Mouse (Mus musculus): ENCODE results near the gene Maml1. TPM values are rescaled to one million over a fixed set of nuclear protein-coding genes. Genes with fewer than 3 reads are reported as not detected.

Maml1 gene
- polyA plus RNA-seq, 1 experiment: 10.9 TPM

DNA sequence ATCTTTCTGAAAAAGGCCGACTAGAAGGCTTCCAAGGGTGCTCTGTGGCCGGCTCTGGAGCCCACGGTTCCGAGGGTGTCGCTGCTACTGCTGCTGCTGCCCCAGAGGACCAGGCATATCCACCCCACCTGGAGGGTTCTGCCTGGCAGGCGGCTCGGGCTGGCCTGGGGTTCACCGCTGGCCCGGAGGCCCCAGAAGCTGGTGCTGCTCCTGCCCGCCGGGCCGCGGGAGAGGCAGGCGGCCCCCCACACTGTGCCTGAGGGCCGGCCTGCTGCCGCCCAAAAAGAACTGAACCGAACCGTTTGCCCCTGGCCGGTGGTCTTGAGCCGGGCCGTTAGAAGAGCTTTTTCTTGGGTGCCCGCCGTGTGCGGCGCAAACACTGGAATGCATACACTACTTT is 57.5 kb downstream of the Maml1 start:
- Histone ChIP-seq H3K4me3 (ENCODE audit: insufficient read depth, low read depth, low read length) (no peak overlapping the region), H3K27me3 (replicated peaks; ENCODE audit: control insufficient read depth, insufficient read depth, low read length) (no peaks in the 10 kb centered on the region), H3K27ac (ENCODE audit: insufficient read depth, low read depth, low read length) (no peak overlapping the region), H3K36me3 (ENCODE audit: control insufficient read depth, insufficient read depth, low read length) (peaks cover 3% of the 10 kb centered on the region; the same call in 1 of the 2 replicates), H3K4me1 (ENCODE audit: control insufficient read depth, insufficient read depth, low read length) (no peaks in the 10 kb centered on the region; the same call in 1 of the 2 replicates)
- WGBS: 95% methylated on average over 25 of the region's 25 CpGs
- DNase-seq: no peak
- TF ChIP-seq POLR2A (IDR thresholded peaks at IDR 0.05; ENCODE audit: low read depth, low read length) (no peak), CTCF (conservative IDR thresholded peaks at IDR 0.05; ENCODE audit: insufficient read depth, insufficient read length, low read depth, low read length) (no peak)

DNA sequence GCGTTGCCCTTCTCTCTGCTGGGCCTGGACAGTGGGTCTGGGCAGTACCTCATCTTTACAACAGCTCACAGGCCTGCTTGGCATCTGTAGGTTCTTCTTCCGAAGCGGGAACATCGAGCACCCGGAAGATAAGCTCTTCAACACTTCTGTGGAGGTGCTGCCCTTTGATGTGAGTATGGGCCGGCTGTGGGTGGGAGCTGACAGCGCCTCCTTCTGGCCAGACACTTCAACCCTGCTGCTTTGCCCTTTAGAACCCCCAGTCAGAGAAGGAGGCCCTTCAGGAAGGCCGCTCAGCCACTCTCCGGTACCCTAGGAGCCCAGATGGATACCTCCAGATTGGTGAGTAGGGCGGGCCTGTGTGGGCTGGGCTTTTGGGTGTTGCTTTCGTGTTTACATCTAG is 58.1 kb downstream of the Maml1 start:
- H3K4me1 ChIP-seq (ENCODE audit: control insufficient read depth, insufficient read depth, low read length): peaks cover 4% of the 10 kb centered on the region
- peaks cover 3% of the 10 kb centered on the region; the same call in 1 of the 2 replicates for H3K36me3 ChIP-seq (ENCODE audit: control insufficient read depth, insufficient read depth, low read length)
- 89% methylated on average over 11 of the region's 11 CpGs for WGBS
- no peak for DNase-seq
- H3K27me3 ChIP-seq (replicated peaks; ENCODE audit: control insufficient read depth, insufficient read depth, low read length): no peaks in the 10 kb centered on the region
- no peak overlapping the region for H3K27ac ChIP-seq (ENCODE audit: insufficient read depth, low read depth, low read length)
- TF ChIP-seq CTCF (conservative IDR thresholded peaks at IDR 0.05; ENCODE audit: insufficient read depth, insufficient read length, low read depth, low read length) (peak; percentile 31; the same call in 1 of the 2 replicates), POLR2A (IDR thresholded peaks at IDR 0.05; ENCODE audit: low read depth, low read length) (no peak)
- no peak overlapping the region for H3K4me3 ChIP-seq (ENCODE audit: insufficient read depth, low read depth, low read length)

DNA sequence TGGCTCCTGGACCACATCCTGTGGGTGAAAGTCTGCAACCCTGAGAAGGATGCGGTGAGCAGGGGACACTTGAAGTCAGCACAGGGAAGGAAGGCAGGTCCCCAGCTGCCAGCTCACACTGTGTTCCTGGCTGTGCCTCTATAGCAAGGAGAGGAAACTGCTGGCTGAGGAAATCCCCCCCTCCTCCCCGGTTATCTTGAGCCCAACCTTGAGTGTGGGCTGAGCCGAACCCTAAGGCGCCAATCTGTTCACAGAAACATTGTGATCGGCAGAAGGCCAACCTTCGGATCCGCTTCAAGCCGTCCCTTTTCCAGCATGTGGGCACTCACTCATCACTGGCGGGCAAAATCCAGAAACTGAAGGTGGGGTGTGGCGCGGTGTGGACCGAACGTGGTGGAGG is 59.1 kb downstream of the Maml1 start:
- TF ChIP-seq CTCF (conservative IDR thresholded peaks at IDR 0.05; ENCODE audit: insufficient read depth, insufficient read length, low read depth, low read length) (no peak), POLR2A (IDR thresholded peaks at IDR 0.05; ENCODE audit: low read depth, low read length) (no peak)
- DNase-seq: no peak

DNA sequence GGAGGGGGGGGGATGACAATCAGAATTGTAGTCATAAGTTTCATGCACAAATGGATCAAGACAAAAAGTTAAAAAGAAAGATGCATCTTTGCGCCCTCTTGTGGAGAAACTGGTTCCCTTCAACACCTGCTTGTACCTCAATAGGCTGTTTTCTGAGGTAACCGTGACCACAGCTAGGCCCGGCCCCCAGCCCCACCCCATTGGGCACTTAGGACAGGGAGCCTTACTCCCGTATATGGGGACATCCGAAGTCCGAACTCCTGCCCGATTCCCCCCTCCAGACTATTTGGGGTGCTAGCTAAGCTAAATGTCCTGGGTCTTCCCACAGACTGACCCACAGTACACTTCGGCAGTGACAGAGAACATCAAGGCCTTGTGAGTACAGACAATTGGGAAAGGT is 60.7 kb downstream of the Maml1 start:
- peaks cover 3% of the 10 kb centered on the region; the same call in 1 of the 2 replicates for H3K36me3 ChIP-seq (ENCODE audit: control insufficient read depth, insufficient read depth, low read length)
- no peak overlapping the region for H3K27ac ChIP-seq (ENCODE audit: insufficient read depth, low read depth, low read length)
- H3K4me3 ChIP-seq (ENCODE audit: insufficient read depth, low read depth, low read length): no peak overlapping the region
- H3K27me3 ChIP-seq (replicated peaks; ENCODE audit: control insufficient read depth, insufficient read depth, low read length): no peaks in the 10 kb centered on the region
- 25% methylated on average over 8 of the region's 8 CpGs for WGBS
- DNase-seq: peak; percentile 79
- TF ChIP-seq POLR2A (IDR thresholded peaks at IDR 0.05; ENCODE audit: low read depth, low read length) (no peak), CTCF (conservative IDR thresholded peaks at IDR 0.05; ENCODE audit: insufficient read depth, insufficient read length, low read depth, low read length) (peak; percentile 49)
- H3K4me1 ChIP-seq (ENCODE audit: control insufficient read depth, insufficient read depth, low read length): peaks cover 28% of the 10 kb centered on the region

More for the DNA sequence above, 59.1 kb downstream of the Maml1 start:
- Histone ChIP-seq H3K36me3 (ENCODE audit: control insufficient read depth, insufficient read depth, low read length) (peaks cover 3% of the 10 kb centered on the region; the same call in 1 of the 2 replicates), H3K27ac (ENCODE audit: insufficient read depth, low read depth, low read length) (no peak overlapping the region), H3K4me1 (ENCODE audit: control insufficient read depth, insufficient read depth, low read length) (peaks cover 13% of the 10 kb centered on the region), H3K27me3 (replicated peaks; ENCODE audit: control insufficient read depth, insufficient read depth, low read length) (no peaks in the 10 kb centered on the region), H3K4me3 (ENCODE audit: insufficient read depth, low read depth, low read length) (no peak overlapping the region)
- WGBS: 91% methylated on average over 13 of the region's 13 CpGs

DNA sequence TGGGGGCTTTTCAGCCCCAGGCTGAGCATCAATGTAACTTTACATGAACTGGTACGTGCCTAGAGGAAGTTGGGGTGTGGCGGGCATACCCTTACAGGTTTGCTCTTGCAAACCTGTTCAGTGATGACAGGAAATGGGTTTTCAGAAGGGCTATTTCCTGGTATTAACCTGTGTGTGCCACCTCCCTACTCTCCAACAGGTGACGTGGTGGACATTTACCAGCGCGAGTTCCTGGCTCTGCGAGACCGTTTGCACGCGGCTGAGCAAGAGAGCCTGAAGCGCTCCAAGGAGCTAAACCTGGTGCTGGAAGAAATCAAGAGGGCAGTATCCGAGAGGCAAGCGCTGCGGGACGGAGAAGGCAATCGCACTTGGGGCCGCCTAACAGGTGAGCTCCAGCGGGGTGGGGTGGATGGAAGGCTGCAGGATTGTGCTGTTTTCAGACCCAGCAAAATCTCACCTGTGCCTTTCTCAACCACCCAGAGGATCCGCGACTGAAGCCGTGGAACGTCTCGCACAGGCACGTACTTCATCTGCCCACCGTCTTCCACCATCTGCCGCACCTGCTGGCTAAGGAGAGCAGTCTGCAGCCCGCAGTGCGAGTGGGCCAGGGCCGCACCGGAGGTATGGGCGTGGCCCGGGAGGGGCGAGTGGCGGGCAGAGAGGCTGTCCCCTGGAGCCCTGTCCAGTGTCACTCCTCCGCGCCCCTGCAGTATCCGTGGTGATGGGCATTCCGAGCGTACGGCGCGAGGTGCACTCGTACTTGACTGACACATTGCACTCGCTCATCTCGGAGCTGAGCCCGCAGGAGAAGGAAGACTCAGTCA is 61.4 kb downstream of the Maml1 start:
- Histone ChIP-seq H3K4me1 (ENCODE audit: control insufficient read depth, insufficient read depth, low read length) (peaks cover 31% of the 10 kb centered on the region), H3K27me3 (replicated peaks; ENCODE audit: control insufficient read depth, insufficient read depth, low read length) (no peaks in the 10 kb centered on the region), H3K36me3 (ENCODE audit: control insufficient read depth, insufficient read depth, low read length) (peaks cover 3% of the 10 kb centered on the region; the same call in 1 of the 2 replicates), H3K27ac (ENCODE audit: insufficient read depth, low read depth, low read length) (no peak overlapping the region), H3K4me3 (ENCODE audit: insufficient read depth, low read depth, low read length) (no peak overlapping the region)
- no peak for DNase-seq
- no peak for TF ChIP-seq POLR2A (IDR thresholded peaks at IDR 0.05; ENCODE audit: low read depth, low read length)
- no peak for TF ChIP-seq CTCF (conservative IDR thresholded peaks at IDR 0.05; ENCODE audit: insufficient read depth, insufficient read length, low read depth, low read length)
- WGBS: 63% methylated on average over 45 of the region's 45 CpGs

DNA sequence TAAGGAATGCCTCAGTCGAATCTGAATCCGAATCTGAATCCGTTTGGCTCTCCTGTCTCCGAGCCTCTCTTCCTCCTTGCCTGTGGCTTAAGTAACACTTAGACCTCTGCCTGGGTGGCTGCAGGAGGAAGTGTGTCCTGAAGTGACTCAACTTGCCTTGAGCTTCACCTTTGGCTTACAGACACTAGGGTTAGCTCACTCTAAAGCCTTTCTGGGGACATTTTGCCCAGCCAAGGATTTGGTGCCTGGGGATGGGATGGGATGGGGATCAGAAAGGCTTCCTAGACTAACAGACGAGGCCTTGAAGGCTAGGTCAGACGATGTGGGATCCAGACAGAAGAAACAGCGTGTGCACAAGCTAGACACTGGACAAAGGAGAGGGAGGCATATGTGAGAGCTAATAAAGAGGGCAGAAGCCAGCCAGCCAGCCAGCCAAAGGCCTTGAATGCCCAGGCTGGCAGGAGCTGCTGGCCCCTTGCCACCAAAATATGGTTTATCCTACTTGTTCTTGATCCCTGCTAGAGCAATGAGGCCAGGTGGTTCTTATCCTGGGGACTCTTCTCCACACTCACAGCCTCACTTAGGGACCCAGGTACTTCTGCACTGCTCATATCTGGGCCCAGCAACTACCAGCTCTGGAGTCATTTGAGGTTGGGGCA is 62.7 kb downstream of the Maml1 start:
- DNase-seq: peak; percentile 59
- 58% methylated on average over 7 of the region's 7 CpGs for WGBS
- Histone ChIP-seq H3K27ac (ENCODE audit: insufficient read depth, low read depth, low read length) (no peak overlapping the region), H3K4me3 (ENCODE audit: insufficient read depth, low read depth, low read length) (no peak overlapping the region), H3K27me3 (replicated peaks; ENCODE audit: control insufficient read depth, insufficient read depth, low read length) (no peaks in the 10 kb centered on the region), H3K36me3 (ENCODE audit: control insufficient read depth, insufficient read depth, low read length) (peaks cover 2% of the 10 kb centered on the region; the same call in 1 of the 2 replicates), H3K4me1 (ENCODE audit: control insufficient read depth, insufficient read depth, low read length) (peaks cover 31% of the 10 kb centered on the region)
- TF ChIP-seq POLR2A (IDR thresholded peaks at IDR 0.05; ENCODE audit: low read depth, low read length): no peak
- no peak for TF ChIP-seq CTCF (conservative IDR thresholded peaks at IDR 0.05; ENCODE audit: insufficient read depth, insufficient read length, low read depth, low read length)

DNA sequence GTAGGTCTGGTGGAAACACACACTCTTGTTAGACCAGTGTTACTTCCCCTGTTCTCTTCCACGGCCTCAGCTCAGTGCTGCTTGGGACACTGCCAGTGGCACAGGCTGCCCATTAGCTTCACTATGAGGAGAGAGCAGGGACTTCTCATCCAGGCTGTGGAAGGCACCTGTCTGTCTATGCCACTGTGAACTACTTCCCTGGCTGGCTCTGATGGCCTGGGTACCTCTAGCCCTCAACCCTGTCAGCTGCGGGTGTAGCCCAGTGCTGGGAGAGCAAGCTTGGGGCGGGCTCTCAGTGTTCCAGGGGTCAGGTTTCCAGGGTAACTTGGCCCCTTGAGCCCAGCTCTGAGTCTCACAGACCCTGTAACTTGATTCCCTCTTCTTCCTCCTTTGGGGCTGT is 63.3 kb downstream of the Maml1 start:
- no peak for DNase-seq
- peaks cover 31% of the 10 kb centered on the region for H3K4me1 ChIP-seq (ENCODE audit: control insufficient read depth, insufficient read depth, low read length)
- 34% methylated on average over 3 of the region's 3 CpGs for WGBS
- H3K4me3 ChIP-seq (ENCODE audit: insufficient read depth, low read depth, low read length): no peak overlapping the region
- H3K27ac ChIP-seq (ENCODE audit: insufficient read depth, low read depth, low read length): no peak overlapping the region
- no peak for TF ChIP-seq CTCF (conservative IDR thresholded peaks at IDR 0.05; ENCODE audit: insufficient read depth, insufficient read length, low read depth, low read length)
- no peak for TF ChIP-seq POLR2A (IDR thresholded peaks at IDR 0.05; ENCODE audit: low read depth, low read length)
- H3K36me3 ChIP-seq (ENCODE audit: control insufficient read depth, insufficient read depth, low read length): no peaks in the 10 kb centered on the region; the same call in 1 of the 2 replicates
- H3K27me3 ChIP-seq (replicated peaks; ENCODE audit: control insufficient read depth, insufficient read depth, low read length): no peaks in the 10 kb centered on the region
